Mouse (Mus musculus): ENCODE results near the gene Rhbdl1. TPM values are rescaled to one million over a fixed set of nuclear protein-coding genes. Genes with fewer than 3 reads are reported as not detected.

Rhbdl1 gene
- 0.80 TPM for polyA plus RNA-seq (2017; shearing (Covaris generic))

GRCm38 (mm10) chr17:25837076-25837410 lies at the start of gene Rhbdl1:
Gene Rhbdl1, minus strand, starts transcription at chr17:25837295.

DNA sequence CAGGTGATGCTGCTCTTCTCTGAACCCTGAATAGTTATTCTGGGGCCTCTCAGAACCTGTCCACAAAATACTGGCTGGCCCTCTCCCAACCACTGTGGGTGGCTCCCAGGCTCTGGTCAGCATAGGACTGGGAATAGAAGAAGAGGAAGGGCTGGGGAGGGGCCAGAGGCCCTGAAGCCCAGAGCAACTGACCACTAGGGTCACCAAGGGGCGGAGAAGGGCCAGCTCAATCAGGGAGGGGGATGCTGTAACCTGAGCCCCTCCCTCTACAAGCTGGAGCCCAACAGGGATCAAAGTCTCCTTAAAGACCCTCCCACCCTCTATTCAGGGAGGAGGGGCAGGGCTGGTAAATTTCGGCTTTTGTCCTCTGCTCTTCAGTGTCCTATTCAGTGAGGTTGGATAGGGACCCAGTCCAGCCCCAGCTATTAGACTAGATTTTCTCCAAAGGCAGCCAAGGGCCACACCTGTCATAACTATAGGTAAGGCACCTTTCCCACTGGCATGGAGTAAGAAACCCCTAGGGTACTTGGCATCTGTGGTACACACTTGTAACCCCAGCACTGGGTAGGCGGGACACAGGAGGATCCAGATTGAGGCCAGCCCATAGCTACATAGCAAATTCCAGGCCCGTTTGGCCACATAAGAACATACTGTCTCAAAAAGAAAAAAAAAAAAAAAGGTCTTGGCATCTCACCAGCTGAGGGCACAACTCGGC lies 43.3 kb upstream of the Rhbdl1 start, which contains the start of gene Wfikkn1:
Gene Wfikkn1 (minus strand): TSS at position 663 of the 715 bp plus-strand sequence.

DNA sequence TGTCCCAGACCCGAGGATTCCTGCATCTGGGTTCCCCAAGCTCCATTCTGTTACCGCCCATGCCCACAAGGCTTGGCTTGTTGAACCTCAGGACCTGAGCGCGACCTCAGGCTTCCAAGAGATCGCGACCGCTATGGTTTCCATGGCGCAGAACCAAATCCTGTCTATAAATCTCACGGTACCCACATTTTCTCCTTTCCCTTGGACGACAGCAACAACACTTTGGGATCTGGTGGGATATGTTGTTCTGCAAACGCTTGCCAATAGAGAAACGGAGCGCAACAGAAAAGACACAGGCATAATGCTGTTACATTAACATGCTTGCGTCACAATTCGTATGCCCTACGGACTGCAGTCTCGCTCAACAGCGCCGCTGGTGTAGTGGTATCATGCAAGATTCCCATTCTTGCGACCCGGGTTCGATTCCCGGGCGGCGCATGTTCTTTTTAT lies 37.7 kb upstream of the Rhbdl1 start, which contains the start of gene Mettl26:
Gene Mettl26 (plus strand): TSS at position 354 of the 450 bp plus-strand sequence.

GRCm38 (mm10) chr17:25868601-25869191 lies 31.6 kb upstream of the Rhbdl1 start, which contains the start of gene Mcrip2:
Gene Mcrip2, minus strand, starts transcription at chr17:25868764.

GRCm38 (mm10) chr17:25860832-25861703 lies 24.0 kb upstream of the Rhbdl1 start, which contains the start of gene Wdr90:
Gene Wdr90, minus strand, starts transcription at chr17:25861501.

DNA sequence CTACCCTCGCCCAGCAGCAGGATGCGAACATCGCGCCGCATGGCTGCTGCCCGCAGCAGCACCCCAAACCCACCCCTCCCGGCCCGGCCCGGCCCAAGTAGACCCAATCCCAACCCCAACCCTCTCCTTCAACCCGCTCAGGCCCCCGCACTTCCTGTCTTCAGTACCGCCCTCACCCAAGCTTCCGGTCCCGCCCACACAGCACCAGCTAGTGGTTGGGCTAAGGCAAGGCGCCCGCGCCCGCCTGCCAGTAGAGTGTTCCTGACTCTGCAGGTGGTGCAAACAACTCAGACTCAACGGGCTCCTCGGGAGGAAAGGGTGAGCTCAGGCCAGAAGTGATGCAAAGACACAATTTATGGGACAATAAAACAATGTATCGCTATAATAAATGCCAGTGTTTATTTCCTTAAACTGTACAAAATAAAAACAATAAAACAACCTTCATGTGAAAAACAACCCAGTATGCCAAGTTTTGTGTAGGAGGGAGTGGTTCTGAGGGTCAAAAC lies 7.4 kb upstream of the Rhbdl1 start, which contains the start of gene Rhot2:
Gene Rhot2 (minus strand): TSS at position 456 of the 506 bp plus-strand sequence.

GRCm38 (mm10) chr17:25841117-25841880 lies 4.2 kb upstream of the Rhbdl1 start, which contains the start of gene Gm20683:
Gene Gm20683, minus strand, starts transcription at chr17:25841763.

DNA sequence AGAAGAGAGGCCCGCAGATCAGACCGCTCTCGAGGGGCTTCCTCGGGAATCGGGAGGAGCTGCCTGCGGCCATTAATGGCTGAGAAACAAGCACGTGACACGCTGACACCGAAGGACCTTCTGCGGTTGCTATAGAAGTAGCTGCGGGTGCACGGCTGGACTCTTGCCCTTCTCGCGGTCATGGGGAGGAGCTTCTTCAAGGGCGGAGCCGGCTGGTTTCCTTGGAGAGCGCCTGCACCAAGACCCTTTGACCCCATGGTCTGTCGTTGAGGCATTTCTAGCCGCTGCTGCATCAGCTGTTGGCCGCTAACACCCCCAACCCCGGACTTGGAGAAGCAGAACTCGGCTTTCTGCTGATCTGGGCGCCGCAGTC lies 3.8 kb downstream of the Rhbdl1 start, which contains the start of gene Stub1:
Gene Stub1 (minus strand): TSS at position 114 of the 373 bp plus-strand sequence.

DNA sequence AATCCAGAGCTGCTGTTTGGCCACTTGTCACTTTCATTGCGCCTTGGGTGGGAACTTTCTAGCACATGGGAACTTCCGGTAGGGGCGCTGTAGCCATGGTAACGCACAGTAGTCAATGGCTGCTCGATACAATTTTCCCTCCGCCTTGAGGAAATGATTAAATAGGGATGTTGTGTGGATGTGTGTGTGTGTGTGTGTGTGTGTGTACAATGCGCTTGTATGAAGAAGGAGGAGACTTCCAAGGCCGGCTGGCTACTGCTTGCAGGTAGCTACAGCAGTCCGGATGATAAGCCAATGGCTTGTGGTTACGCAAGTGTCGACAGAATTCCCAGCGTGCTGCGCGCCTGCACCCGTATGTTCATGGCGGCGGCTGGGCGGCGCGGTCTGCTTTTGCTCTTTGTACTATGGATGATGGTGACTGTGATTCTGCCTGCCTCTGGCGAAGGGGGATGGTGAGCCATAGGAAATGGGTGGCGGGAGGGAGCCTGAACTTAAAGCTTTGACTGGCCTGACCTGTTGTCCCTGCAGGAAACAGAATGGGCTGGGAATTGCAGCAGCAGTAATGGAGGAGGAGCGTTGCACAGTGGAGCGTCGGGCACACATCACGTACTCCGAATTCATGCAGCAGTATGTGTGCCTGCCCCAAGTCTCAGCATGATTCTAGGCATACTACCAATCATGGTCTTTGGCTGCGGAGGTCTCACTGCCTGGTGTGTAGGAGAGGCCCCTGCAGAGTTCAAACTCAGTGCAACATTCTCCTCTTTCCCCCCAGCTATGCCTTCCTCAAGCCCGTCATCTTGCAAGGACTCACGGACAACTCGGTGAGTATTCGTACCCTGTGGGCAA lies 8.2 kb downstream of the Rhbdl1 start, which contains the start of gene Jmjd8:
Gene Jmjd8 (plus strand): TSS at position 156 of the 846 bp plus-strand sequence.

GRCm38 (mm10) chr17:25823452-25823851 lies 13.6 kb downstream of the Rhbdl1 start, which contains the start of gene Wdr24:
Gene Wdr24, plus strand, starts transcription at chr17:25823627.

DNA sequence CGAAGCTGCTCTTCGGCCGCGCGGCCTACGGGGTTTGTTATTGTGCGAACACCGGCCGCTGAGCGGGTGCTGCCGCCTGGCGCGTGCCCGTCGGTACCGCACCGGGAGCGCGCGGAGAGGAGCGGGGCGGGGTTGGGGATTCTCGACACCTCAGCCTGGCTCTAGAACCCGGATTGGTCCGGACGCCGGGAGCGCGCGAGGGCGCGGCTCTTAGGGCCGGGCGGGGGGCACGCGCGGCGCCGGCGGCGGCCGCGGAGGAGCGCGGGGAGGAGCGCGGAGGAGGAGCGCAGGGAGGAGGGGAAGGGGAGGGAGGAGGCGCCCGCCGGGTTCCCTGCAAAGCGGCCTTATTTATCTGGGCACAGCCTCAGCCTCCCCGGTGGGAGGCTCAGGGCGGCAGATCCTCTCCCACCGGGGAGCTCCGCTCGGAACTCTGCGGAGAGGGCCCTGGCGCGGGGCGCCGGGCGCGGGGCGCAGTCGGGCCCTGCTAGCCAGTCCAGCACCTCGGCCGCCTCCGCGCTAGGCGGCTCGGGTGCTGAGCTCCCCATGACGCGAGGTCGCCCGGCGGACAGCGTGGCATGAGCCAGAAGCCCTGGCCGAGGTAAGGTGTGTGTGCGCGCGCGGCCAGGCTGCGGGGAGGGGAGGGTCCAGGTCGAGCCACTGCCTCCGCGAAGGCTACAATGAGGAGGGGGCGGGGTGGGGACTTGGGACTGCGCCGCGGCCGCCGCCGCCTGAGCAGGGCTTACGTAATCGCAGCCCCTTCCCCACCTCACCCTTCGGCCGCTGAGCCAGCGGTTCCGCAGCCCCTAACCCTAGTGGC lies 28.1 kb downstream of the Rhbdl1 start, which contains the start of gene Fbxl16:
Gene Fbxl16 (plus strand): TSS at position 297 of the 817 bp plus-strand sequence.

GRCm38 (mm10) chr17:25796951-25797369 lies 40.1 kb downstream of the Rhbdl1 start, which contains the start of gene Metrn:
Gene Metrn, minus strand, starts transcription at chr17:25797136.

GRCm38 (mm10) chr17:25795609-25796092 lies 41.4 kb downstream of the Rhbdl1 start, which contains the start of gene AC134908.4:
Gene AC134908.4, minus strand, starts transcription at chr17:25795659.

DNA sequence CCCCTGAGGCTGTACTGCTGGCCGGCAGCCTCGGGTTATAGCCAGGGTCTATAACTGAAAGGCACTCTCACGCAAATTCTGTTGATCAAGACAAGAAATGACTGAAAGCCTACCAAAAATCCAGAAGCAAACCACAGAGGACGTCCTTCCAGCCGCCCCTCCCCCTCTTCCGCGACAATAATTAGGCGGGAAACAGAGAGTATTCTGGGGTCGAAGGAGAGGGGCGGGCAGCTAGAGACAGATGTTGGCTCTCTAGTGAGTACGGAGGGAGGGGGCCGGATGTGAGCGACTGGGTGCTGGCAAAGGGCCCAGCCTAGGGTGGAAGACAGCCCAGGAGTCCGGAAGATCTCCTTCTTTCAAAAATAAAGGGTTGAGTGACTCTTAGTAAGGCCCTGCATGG lies 44.5 kb downstream of the Rhbdl1 start, which contains the start of gene Fam173a:
Gene Fam173a (minus strand): TSS at position 287 of the 400 bp plus-strand sequence.

GRCm38 (mm10) chr17:25786280-25786679 lies 50.8 kb downstream of the Rhbdl1 start, which contains the start of gene Ccdc78:
Gene Ccdc78, plus strand, starts transcription at chr17:25786580.

GRCm38 (mm10) chr17:25785281-25785745 lies 51.8 kb downstream of the Rhbdl1 start, which contains the start of gene Haghl:
Gene Haghl, minus strand, starts transcription at chr17:25785673.

Measured in inflammation-experienced regulatory T-cells, adult 16 weeks (primary cell).